Mouse (Mus musculus) spleen, postnatal 36 days (tissue): ENCODE results near the gene Tanc1.

Source experiments
- DNase-seq, 2 experiments: peaks; one replicate each; pipeline ENCODE4 v3.0.0; 2022; ENCODE audit warnings: low spot score in 2 of 2, mixed read lengths in 1 of 2

Gene Tanc1

GRCm38 (mm10) chr2:59717746-59718294 lies 106.0 kb downstream of the Tanc1 start:
- no peak for DNase-seq

- DNase-seq: no peak
Measured at GRCm38 (mm10) chr2:59718601-59719416, 107.0 kb downstream of the Tanc1 start.

- no peak for DNase-seq
Measured at GRCm38 (mm10) chr2:59719831-59720230, 108.0 kb downstream of the Tanc1 start.

DNA sequence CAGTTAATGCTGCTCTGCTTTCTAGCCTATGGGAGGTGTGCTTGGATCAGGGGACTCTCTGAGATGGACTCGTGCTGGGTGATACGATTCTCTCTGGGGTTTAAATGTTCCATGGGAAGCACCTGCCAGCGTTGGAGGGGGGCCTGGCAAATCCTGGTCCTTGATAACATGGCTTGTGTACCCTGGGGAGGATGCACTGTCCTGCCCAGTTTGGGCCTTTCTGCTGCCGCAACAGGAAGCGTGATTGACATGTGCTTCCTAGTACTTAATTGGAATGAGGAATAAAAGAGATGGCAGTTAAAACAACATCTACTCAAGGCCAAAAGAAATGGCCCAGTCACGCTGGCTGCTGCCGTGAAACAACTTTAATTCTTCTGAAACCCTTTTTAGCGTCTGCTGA lies 109.3 kb downstream of the Tanc1 start:
- no peak for DNase-seq

DNA sequence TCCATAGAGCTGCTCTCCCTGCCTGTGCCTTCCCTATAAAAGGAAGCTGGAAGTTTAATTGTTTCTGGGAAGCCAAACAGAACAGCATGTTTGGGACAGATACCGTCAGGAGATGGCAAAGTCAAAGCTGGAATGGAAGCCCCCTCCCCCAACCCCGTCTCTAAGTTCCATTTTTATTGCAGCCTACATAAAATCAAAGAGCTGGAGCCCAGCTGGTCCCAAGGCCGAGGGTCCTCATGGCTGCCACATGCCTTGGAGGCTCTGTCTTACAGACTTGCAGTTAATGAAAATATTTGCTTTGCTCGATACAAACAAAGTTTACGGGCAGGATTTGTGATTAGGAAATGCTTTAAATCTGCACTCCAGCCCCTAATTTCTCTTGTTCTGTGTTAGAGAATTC lies 109.9 kb downstream of the Tanc1 start:
- no peak for DNase-seq

DNA sequence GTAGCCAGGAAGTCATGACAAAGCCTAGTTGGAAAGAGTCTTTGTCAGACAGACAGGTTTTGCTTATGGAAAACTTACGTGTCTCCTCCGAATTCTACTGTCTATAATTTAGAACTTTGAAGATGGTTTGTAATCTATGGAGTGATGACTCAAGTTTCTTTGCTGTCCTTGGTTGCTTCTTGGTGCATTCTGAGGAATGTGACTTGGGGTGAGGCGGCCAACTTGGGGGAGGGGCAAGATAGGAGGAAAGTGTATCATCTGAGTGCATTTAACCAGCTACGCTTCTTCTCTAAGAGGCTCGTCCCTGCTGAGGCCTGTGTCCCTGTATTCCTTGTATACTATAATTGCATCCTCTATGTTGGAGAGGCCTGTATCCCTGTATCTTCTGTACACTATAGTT lies 111.5 kb downstream of the Tanc1 start:
- no peak for DNase-seq

DNA sequence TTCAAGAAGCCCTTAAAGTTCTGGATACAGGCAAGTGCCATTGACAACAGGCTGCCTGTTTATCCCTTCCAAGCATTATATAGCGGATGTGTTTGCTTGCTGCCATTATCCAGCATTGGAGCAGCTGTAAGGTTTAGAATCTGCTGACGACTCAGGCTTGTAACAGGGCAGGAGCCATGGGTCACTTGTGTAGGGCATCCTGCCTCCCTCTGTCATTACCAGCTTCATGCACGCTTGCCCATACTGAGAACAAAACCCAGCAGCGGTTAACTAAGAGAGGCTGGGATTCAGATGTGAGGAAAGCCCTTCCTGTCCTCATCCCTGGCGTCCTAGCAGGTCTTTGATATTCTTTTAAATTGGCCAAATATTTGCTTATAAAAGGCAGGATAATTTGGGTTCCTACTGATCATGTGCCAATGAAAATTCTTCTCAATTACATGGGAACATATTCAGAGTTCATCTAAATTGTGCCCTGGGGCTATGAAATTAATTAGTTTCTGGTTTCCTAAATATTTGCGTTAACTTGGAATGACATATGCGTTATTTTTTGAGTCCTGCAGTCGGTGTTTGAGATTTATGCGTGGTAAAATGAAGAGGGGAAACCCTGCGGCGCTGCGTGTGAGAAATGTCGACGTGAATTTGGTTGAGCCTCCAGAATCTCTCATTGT lies 113.8 kb downstream of the Tanc1 start:
- no peak for DNase-seq

DNA sequence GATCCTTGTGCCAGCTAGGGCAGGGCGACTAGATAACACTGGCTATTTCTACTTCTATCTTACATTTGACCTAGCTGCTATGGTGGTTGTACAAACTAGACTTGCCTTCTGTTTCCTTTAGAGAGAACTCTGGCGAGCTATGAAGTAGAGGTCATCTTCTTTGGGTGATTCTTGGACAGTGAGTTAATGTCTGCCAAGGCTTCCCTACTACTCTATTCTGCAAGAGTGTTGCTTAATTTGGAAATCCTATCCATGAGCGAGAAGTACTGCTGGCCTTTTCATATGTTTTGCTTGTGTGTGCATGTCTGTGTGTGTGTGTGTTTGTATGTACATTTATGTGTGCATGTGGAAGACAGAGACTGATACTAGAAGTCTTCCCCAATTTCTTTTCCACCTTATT lies 120.0 kb downstream of the Tanc1 start:
- DNase-seq: no peak

DNA sequence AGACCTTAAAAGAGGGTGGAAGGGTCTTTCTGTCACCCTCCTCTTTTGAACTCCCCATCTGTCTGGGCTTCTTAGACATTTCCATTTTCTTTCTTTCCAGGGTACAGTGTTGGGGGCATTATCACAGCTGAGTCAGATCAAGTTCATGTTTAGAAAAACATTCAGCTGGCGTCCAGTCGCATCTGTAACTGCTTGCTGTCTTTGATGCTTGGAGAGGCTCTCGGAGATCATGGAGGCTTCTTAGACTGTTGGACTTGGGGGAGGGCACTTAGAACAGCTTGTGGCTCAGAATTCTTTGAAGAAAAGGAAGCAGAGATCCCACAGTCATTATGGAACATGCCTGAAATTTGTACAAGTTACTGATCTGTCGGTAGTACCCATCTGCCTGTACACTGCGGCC lies 121.6 kb downstream of the Tanc1 start:
- DNase-seq: no peak

GRCm38 (mm10) chr2:59736401-59736898 lies 124.6 kb downstream of the Tanc1 start:
- DNase-seq: no peak

GRCm38 (mm10) chr2:59737368-59737767 lies 125.5 kb downstream of the Tanc1 start:
- DNase-seq: no peak

DNA sequence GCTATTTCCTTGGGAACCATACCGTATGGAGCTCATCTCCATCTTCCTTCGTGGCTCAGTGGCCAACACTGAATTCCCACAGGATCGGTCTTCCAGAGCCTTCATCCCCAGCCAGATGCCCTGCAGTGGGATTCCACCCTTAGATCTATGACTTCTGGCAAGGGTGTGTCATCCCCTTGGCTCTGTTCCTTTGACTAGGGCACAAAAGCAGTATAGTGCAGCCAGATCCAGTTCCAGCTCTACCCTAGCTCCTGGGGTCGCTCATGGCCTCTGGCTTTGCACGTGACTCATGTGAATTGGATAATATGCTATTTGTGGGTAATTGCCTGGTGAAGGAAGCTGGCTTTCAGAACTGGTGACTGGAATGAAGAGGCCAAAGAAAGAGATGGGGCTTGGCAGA lies 126.5 kb downstream of the Tanc1 start:
- DNase-seq: no peak

GRCm38 (mm10) chr2:59739036-59739435 lies 127.2 kb downstream of the Tanc1 start:
- DNase-seq: no peak

DNA sequence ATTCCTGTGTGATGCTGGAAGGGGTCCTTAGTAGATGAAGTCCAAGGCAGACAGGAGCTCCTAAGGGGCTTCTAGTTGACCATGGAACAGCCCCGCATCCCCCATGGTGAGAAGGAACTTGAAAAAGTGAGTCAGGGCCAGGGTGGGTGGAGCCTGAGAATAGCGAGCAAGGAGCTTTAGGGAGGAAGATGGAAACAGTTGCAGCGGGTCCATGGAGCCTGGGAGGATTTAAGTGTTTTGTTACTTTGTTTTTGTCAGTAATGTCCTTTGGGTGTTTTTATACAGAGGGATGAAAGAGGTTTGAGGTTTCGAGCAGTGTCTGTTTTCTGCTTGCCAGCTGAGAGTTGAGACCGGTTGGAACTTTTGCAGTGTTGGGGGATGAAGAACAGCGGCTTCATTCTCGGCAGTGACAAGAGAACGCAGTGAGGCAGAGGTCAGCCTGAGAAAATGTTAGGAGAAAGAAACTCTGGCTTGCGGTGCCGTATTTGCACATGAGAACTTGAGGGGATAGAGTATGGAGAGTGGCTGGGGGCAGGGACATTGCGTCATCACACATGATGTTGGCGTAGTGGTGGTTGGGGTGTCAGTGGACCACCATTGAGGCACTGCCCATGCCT lies 130.8 kb downstream of the Tanc1 start:
- DNase-seq: no peak

- DNase-seq: peak in 1 of 2 experiments; percentile 13
Measured at GRCm38 (mm10) chr2:59745428-59745827, 133.6 kb downstream of the Tanc1 start.

- DNase-seq: no peak
Measured at GRCm38 (mm10) chr2:59746070-59746469, 134.2 kb downstream of the Tanc1 start.

GRCm38 (mm10) chr2:59747757-59748156 lies 135.9 kb downstream of the Tanc1 start:
- no peak for DNase-seq

GRCm38 (mm10) chr2:59749371-59749770 lies 137.5 kb downstream of the Tanc1 start:
- DNase-seq: no peak

GRCm38 (mm10) chr2:59751172-59751571 lies 139.3 kb downstream of the Tanc1 start:
- no peak for DNase-seq

DNA sequence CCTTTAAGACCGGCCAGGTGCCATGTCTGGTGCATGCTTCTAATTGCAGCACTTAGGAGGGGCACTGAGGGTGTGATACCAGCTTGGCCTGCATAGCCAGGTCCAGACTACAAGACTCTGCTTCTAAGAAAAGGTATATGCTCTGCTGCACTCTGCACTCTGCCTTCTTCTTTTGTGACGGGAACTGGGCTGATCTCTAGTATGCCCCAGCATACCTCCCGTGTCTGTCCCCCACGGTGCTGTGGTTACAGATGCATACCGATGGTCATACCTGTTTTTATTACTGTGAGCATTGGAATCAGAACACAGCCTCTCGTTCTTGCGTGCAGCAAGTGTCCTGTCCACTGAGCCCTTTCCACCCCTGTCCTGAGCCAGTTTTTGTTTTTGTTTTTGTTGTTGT lies 140.3 kb downstream of the Tanc1 start:
- no peak for DNase-seq

DNA sequence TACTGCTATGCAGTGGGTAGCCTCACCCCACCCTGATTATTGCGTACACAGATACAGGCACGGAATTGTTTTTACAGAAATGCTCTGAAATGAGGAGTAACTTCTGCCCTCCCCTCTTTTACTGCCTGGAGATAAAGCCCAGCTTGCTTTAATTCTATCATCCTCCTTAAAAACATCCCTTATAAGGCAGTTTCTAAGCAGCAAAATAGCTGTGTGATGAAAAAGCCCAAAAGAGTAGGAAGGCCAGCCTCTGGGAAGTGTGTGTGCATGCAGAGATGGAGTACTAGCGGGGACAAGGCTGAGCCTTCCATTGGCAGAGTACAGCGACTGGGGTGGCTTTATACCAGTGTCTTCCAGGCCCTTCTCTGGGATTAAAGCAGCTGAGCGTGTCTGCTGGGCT lies 140.9 kb downstream of the Tanc1 start:
- DNase-seq: no peak

GRCm38 (mm10) chr2:59756137-59756753 lies 144.4 kb downstream of the Tanc1 start:
- no peak for DNase-seq
